Mouse (Mus musculus) spleen, adult 18-20 months (tissue): ENCODE measurements at regions not wholly inside any gene's neighbourhood (a gene's known extent, or its start where the extent isn't known, plus 50 kb on each side); places are given as distances from the start of the nearest gene placed in this dataset.

Source experiments
- DNase-seq, 2 experiments: peaks; one replicate each; pipeline ENCODE4 v3.0.0; 2022; ENCODE audit warnings: mixed read lengths in 2 of 2

- DNase-seq, result peak in 1 of 2 experiments; percentile 47
These were observed 51.7 kb upstream of the Caprin1 start for GRCm38 (mm10) chr2:103848923-103849700.

GRCm38 (mm10) chr2:103849766-103850530, 52.5 kb upstream of the Caprin1 start:
- DNase-seq, result no peak

DNA sequence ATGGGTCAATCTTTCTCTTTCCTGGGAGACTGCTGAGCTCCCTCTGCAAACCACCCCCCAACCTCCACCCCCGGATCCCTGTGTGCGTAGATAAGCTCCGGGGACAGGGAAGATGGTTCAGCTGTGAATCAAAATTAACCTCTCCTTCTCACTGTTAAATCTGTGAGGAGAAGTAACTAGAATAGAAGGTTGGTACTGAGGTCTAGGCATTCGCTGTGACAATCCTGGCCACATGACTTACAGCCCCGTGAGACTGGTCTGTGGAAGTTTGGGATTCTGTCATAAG, 53.0 kb upstream of the Caprin1 start:
- no peak for DNase-seq

GRCm38 (mm10) chr2:103851171-103851570, 53.7 kb upstream of the Caprin1 start:
- no peak for DNase-seq

DNA sequence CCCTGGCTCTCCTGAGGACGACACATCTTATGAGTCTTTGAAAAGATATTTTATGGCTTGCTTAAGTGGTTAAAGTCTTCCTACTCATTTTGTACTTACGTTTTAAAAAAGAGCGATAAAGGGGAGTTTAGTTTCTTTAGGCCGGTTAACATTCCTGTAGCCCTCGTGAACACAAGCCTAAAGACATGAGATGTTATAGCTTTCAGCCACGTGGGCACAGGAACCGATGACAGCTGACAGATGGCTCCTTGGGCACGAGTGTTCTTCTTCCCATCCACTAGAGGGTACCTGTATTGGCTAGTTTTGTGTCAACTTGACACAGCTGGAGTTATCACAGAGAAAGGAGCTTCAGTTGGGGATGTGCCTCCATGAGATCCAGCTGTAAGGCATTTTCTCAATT, 63.8 kb upstream of the Caprin1 start:
- no peak for DNase-seq

DNA sequence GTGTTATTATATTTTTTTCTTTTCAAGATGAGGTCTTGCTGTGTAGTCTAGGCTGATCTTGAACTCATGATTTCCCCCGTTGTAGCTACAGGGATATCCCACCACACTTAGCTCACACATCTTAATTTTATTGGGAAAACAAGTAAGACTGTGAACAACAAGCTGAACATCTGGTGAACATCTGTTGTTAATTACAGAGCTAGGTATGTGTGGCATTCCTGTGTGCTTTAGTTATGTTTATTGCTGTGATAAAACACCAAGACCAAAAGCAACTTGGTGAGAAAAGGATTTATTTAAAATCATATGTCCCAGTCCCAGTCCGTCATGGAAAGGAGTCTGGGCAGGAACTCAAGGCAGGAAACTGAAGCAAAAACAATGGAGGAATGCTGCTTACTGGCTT, 66.8 kb upstream of the Caprin1 start:
- DNase-seq, result no peak

DNA sequence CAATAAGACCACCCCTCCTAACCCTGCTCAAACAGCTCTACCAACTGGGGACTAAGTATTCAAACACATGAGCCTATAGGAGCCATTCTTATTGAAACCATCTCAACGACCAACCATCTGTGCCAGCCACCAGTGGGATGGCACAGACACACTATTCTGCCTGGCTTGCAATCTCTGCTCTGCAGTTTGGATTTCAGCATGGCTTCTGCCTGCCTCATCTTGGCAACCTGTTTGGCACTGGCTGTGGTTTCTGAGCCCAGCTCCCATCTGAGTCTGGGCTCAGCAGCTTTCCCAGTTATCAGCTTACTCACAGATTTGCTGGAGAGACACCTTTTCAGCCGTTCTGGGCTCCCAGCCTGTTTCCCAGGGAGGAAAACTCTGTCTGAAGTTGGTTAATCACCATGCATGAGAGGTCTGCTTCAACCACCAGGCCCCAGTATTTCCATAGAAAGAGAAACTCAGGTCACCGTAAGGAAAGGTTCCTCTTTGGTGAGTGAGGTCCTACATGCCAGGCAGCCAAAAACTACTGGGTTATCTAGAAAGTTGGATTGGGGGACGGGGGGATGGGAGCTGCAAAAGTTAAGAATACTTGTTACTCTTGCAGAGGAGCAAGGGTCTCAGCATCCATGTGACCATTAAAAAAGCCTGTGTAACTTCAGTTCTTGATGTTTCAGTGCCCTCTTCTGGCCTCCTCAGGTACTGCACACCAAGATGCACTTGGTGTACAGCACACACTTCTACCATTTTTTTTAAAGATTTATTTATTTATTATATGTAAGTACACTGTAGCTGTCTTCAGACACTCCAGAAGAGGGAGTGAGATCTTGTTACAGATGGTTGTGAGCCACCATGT, 68.1 kb upstream of the Caprin1 start:
- DNase-seq, result peak; percentile 27 to 69

GRCm38 (mm10) chr2:103867241-103867957, 70.0 kb upstream of the Caprin1 start:
- no peak for DNase-seq

DNA sequence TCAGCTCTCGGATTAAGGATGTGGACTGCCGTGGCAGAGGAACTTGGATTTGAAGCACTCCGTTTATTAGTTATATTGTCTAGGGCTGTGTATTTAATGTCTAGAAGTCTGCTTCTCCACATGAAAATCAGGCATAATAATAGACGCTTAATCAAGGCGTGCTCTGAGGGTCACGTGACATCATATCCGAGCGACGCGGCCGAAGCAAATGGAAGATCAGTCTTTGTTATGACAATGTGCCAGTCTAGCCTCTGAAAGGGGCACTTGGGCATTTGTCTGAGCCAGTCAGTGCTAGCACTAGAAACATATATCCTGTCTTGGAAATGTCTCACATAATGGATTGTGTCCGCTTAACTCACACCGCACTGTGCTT, 70.5 kb upstream of the Caprin1 start:
- DNase-seq, result no peak

DNA sequence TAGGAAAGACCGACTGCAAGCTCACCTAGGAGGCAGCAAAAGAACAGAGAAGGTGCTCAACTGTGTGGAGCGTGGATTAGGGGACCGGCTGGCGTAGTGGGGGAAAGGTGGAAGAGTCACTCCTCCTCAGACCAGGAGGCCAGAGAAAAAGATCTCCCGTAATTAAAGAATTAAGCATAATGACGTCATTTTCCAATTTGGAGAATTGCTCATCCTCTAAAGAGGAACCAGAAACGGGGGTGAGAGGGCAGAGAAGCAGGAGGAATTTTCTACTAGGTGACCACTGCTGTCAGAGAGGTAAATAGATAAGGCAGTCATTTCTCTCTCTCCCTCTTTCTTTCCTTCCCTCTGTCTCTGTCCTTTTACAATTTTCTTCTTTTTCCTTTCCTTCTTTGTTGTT, 71.2 kb upstream of the Caprin1 start:
- DNase-seq, result no peak

GRCm38 (mm10) chr2:103871522-103872276, 74.2 kb upstream of the Caprin1 start:
- DNase-seq, result peak; percentile 61 to 73

- DNase-seq, result no peak
These were observed 74.8 kb upstream of the Caprin1 start for GRCm38 (mm10) chr2:103872277-103872636.

GRCm38 (mm10) chr2:103873381-103873780, 75.9 kb upstream of the Caprin1 start:
- no peak for DNase-seq

DNA sequence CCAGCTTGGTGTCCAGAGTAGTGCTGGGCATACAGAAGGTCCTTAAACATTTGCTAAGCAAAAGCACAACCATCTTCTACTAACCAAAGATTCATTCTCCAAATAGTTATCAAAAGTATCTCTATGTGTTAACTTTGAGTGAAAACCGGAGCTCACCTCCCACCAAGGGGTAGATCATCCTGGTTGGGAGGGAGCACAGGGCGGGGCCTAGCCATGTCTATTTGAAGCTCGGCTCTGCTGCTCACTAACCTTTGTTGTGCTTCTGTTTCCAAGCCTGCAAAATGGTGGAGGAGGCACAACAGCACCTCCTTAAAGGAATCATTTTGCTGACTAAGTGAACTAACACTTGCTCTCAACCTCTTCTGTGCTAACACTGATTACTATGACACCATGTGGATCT, 77.0 kb upstream of the Caprin1 start:
- no peak for DNase-seq

GRCm38 (mm10) chr2:103875754-103876153, 78.3 kb upstream of the Caprin1 start:
- DNase-seq, result no peak

GRCm38 (mm10) chr2:103876236-103876635, 78.8 kb upstream of the Caprin1 start:
- DNase-seq, result no peak

DNA sequence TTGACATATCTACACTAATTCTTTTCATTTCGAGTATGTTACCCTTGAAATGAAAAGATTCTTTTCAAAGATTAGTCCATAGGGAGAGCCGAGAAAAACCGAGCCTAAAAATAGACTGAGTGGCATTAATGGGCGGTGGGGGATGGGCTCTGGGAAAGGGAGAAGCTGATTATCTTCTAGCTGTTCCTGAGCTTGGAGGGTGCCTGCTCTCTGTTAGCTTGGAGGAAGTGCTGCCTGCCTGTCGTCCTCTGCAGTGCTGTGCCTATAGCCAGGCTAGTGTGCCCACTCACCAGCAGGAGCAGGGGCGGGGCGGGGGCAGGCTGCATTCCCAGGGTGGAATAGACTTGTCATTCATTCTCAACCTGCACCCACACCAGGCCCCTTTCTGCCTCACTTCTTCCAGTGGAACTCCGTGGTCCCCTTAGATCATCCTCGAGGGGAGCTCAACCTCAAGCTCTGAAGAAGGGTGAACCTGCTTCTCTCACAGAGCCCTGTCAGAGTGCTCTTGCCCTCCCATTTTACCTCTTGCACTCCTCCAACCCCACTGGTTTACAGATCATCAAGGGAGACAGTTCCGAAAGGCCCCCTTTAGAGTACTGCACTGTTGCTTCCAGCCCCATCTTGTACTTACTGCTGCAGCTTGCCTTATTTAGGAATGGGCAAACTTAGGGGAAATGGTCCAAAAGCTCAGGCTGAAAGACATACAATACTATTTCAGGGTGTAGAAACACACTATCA, 76.6 kb upstream of the Lmo2 start:
- DNase-seq, result no peak

- DNase-seq, result no peak
These were observed 72.9 kb upstream of the Lmo2 start for GRCm38 (mm10) chr2:103884926-103885325.

- DNase-seq, result no peak
These were observed 69.8 kb upstream of the Lmo2 start for GRCm38 (mm10) chr2:103888023-103888422.

DNA sequence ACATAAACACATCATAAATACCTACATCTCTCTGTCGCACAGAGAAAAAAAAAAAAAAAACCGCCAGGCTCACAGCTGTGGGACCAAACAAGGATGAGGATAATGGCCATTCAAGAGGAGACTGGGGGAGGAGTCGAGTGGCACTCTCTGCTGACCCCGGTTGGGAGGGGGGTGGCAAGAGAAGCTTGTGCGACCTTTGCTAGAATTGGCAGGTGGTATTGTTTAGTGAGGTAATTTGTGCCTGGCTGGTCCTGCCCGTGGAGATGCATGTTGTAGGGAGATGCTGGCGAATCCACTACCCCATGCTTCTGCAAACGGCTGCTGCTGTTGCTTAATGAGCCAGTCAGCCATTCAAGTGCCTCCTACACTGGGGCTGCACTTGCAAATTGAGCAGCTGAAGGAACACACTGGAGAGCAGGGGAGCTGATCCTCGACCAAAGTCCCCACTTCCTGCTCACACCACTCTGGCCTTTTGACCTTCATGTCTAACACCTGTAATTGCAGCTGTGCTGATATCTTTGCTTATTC, 66.5 kb upstream of the Lmo2 start:
- no peak for DNase-seq

DNA sequence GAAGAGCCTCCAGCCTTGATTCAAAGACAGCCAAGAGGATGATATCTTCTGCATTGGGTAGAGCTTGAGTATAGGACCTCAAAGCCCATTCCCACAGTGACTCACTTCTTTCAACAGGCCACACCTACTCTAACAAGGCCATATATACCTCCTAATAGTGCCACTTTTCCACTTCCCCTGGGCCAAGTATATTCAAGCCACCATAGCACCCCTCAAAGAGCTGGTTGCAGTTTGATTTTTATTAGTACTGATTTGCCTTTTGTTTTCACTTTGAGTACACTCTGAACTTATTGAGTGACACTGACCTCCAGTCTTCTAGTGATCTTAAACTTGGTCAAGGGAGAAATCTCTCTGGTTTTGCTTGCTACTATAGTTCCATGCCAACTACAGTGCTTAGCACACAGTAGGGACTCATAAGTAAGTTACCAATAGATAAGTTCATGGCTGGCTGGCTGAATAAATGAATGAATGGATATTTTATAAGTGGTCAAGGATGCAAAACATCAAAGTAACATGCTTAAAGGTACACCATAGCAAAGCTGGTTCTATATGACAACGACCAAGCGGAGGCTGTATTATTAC, 64.5 kb upstream of the Lmo2 start:
- no peak for DNase-seq
